Mouse (Mus musculus): Measurements from ENCODE around the gene Ccdc181. TPM values are rescaled to one million over a fixed set of nuclear protein-coding genes. Genes with fewer than 3 reads are reported as not detected.

Ccdc181 gene
- polyA plus RNA-seq, 1 experiment from 2014 or later, result 18.1 TPM

GRCm38 (mm10) chr1:164270941-164271340, 4.4 kb upstream of the Ccdc181 start:
- no peak overlapping the region for H3K4me2 ChIP-seq (replicated peaks; ENCODE audit: low read depth, low read length)
- no peaks in the 10 kb centered on the region for H3K36me3 ChIP-seq (ENCODE audit: control insufficient read depth, insufficient read depth, low read length)
- DNase-seq (ENCODE audit: low spot score) (no peak), ATAC-seq (ENCODE audit: low FRiP score) (no peak)
- H3K9me3 ChIP-seq (ENCODE audit: control insufficient read depth, low read length), result no peaks in the 10 kb centered on the region
- H3K9ac ChIP-seq (ENCODE audit: low read depth, low read length), result no peak overlapping the region
- WGBS, result 86% methylated on average over 7 of the region's 7 CpGs
- H3K27ac ChIP-seq (ENCODE audit: low read depth, low read length), result no peak overlapping the region
- no peak overlapping the region for H3K4me3 ChIP-seq (ENCODE audit: low read depth, low read length)
- no peaks in the 10 kb centered on the region for H3K4me1 ChIP-seq (replicated peaks; ENCODE audit: control insufficient read depth, insufficient read depth, low read length)
- H3K27me3 ChIP-seq (ENCODE audit: control insufficient read depth, insufficient read depth, low read length), result no peaks in the 10 kb centered on the region

GRCm38 (mm10) chr1:164273659-164274058, 1.7 kb upstream of the Ccdc181 start:
- Histone ChIP-seq H3K4me1 (replicated peaks; ENCODE audit: control insufficient read depth, insufficient read depth, low read length) (no peaks in the 10 kb centered on the region), H3K4me2 (replicated peaks; ENCODE audit: low read depth, low read length) (no peak overlapping the region), H3K9ac (ENCODE audit: low read depth, low read length) (no peak overlapping the region), H3K9me3 (ENCODE audit: control insufficient read depth, low read length) (no peaks in the 10 kb centered on the region), H3K4me3 (ENCODE audit: low read depth, low read length) (no peak overlapping the region), H3K27ac (ENCODE audit: low read depth, low read length) (no peak overlapping the region), H3K27me3 (ENCODE audit: control insufficient read depth, insufficient read depth, low read length) (no peaks in the 10 kb centered on the region), H3K36me3 (ENCODE audit: control insufficient read depth, insufficient read depth, low read length) (no peaks in the 10 kb centered on the region)
- ATAC-seq (ENCODE audit: low FRiP score) (no peak), DNase-seq (ENCODE audit: low spot score) (peak; percentile 9)
- WGBS, result 67% methylated on average over 6 of the region's 6 CpGs

GRCm38 (mm10) chr1:164276552-164276951, 1.2 kb downstream of the Ccdc181 start:
- no peak for ATAC-seq (ENCODE audit: low FRiP score)
- Histone ChIP-seq H3K27me3 (ENCODE audit: control insufficient read depth, insufficient read depth, low read length) (no peaks in the 10 kb centered on the region), H3K9ac (ENCODE audit: low read depth, low read length) (no peak overlapping the region), H3K4me1 (replicated peaks; ENCODE audit: control insufficient read depth, insufficient read depth, low read length) (no peaks in the 10 kb centered on the region), H3K9me3 (ENCODE audit: control insufficient read depth, low read length) (no peaks in the 10 kb centered on the region), H3K4me2 (replicated peaks; ENCODE audit: low read depth, low read length) (no peak overlapping the region), H3K27ac (ENCODE audit: low read depth, low read length) (no peak overlapping the region), H3K36me3 (ENCODE audit: control insufficient read depth, insufficient read depth, low read length) (no peaks in the 10 kb centered on the region), H3K4me3 (ENCODE audit: low read depth, low read length) (no peak overlapping the region)
- no peak for DNase-seq (ENCODE audit: low spot score)
- 93% methylated on average over 3 of the region's 3 CpGs for WGBS

GRCm38 (mm10) chr1:164279332-164279731, 3.9 kb downstream of the Ccdc181 start:
- H3K27me3 ChIP-seq (ENCODE audit: control insufficient read depth, insufficient read depth, low read length), result no peaks in the 10 kb centered on the region
- no peak overlapping the region for H3K9ac ChIP-seq (ENCODE audit: low read depth, low read length)
- H3K4me2 ChIP-seq (replicated peaks; ENCODE audit: low read depth, low read length), result no peak overlapping the region
- no peak overlapping the region for H3K4me3 ChIP-seq (ENCODE audit: low read depth, low read length)
- 69% methylated on average over 4 of the region's 4 CpGs for WGBS
- no peak for ATAC-seq (ENCODE audit: low FRiP score)
- no peak overlapping the region for H3K27ac ChIP-seq (ENCODE audit: low read depth, low read length)
- no peaks in the 10 kb centered on the region for H3K36me3 ChIP-seq (ENCODE audit: control insufficient read depth, insufficient read depth, low read length)
- no peaks in the 10 kb centered on the region for H3K4me1 ChIP-seq (replicated peaks; ENCODE audit: control insufficient read depth, insufficient read depth, low read length)
- no peak for DNase-seq (ENCODE audit: low spot score)
- H3K9me3 ChIP-seq (ENCODE audit: control insufficient read depth, low read length), result no peaks in the 10 kb centered on the region

DNA sequence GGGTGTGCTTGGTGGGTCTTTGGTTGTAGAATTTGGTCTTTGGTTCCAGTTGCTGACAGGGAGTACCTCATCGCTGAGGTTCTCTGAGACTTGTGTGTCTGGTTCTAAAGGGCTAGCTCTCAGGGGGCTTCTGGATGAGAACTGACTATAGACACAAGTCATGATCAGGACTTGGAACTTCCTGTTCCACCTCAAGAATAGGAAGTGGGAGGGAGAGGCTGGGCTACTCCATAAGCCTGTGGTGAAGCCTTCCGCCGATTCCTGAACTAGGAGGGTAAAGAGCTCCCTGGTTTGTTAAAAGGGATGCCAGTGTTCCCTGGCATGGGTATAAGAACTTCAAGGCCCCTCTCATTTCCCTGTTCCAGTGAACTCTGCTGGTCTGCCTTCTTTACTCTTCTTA, 8.6 kb downstream of the Ccdc181 start:
- H3K4me3 ChIP-seq (ENCODE audit: low read depth, low read length), result no peak overlapping the region
- no peaks in the 10 kb centered on the region for H3K9me3 ChIP-seq (ENCODE audit: control insufficient read depth, low read length)
- 97% methylated on average over 3 of the region's 3 CpGs for WGBS
- DNase-seq (ENCODE audit: low spot score) (no peak), ATAC-seq (ENCODE audit: low FRiP score) (no peak)
- no peak overlapping the region for H3K4me2 ChIP-seq (replicated peaks; ENCODE audit: low read depth, low read length)
- no peaks in the 10 kb centered on the region for H3K4me1 ChIP-seq (replicated peaks; ENCODE audit: control insufficient read depth, insufficient read depth, low read length)
- H3K27me3 ChIP-seq (ENCODE audit: control insufficient read depth, insufficient read depth, low read length), result no peaks in the 10 kb centered on the region
- no peaks in the 10 kb centered on the region for H3K36me3 ChIP-seq (ENCODE audit: control insufficient read depth, insufficient read depth, low read length)
- H3K27ac ChIP-seq (ENCODE audit: low read depth, low read length), result no peak overlapping the region
- H3K9ac ChIP-seq (ENCODE audit: low read depth, low read length), result no peak overlapping the region

GRCm38 (mm10) chr1:164287406-164287805, 12.0 kb downstream of the Ccdc181 start:
- 67% methylated on average over 15 of the region's 15 CpGs for WGBS
- no peaks in the 10 kb centered on the region for H3K36me3 ChIP-seq (ENCODE audit: control insufficient read depth, insufficient read depth, low read length)
- no peak overlapping the region for H3K9ac ChIP-seq (ENCODE audit: low read depth, low read length)
- no peaks in the 10 kb centered on the region for H3K4me1 ChIP-seq (replicated peaks; ENCODE audit: control insufficient read depth, insufficient read depth, low read length)
- no peak for ATAC-seq (ENCODE audit: low FRiP score)
- H3K27ac ChIP-seq (ENCODE audit: low read depth, low read length), result no peak overlapping the region
- H3K4me3 ChIP-seq (ENCODE audit: low read depth, low read length), result no peak overlapping the region
- no peak for DNase-seq (ENCODE audit: low spot score)
- no peak overlapping the region for H3K4me2 ChIP-seq (replicated peaks; ENCODE audit: low read depth, low read length)
- H3K27me3 ChIP-seq (ENCODE audit: control insufficient read depth, insufficient read depth, low read length), result no peaks in the 10 kb centered on the region
- H3K9me3 ChIP-seq (ENCODE audit: control insufficient read depth, low read length), result no peaks in the 10 kb centered on the region

GRCm38 (mm10) chr1:164292040-164292439, 16.7 kb downstream of the Ccdc181 start:
- H3K4me3 ChIP-seq (ENCODE audit: low read depth, low read length), result no peak overlapping the region
- no peaks in the 10 kb centered on the region for H3K27me3 ChIP-seq (ENCODE audit: control insufficient read depth, insufficient read depth, low read length)
- H3K36me3 ChIP-seq (ENCODE audit: control insufficient read depth, insufficient read depth, low read length), result peaks cover 3% of the 10 kb centered on the region; the same call in 1 of the 2 replicates
- H3K27ac ChIP-seq (ENCODE audit: low read depth, low read length), result no peak overlapping the region
- 94% methylated on average over 5 of the region's 5 CpGs for WGBS
- DNase-seq (ENCODE audit: low spot score) (no peak), ATAC-seq (ENCODE audit: low FRiP score) (no peak)
- no peak overlapping the region for H3K9ac ChIP-seq (ENCODE audit: low read depth, low read length)
- H3K9me3 ChIP-seq (ENCODE audit: control insufficient read depth, low read length), result no peaks in the 10 kb centered on the region
- H3K4me1 ChIP-seq (replicated peaks; ENCODE audit: control insufficient read depth, insufficient read depth, low read length), result no peaks in the 10 kb centered on the region
- no peak overlapping the region for H3K4me2 ChIP-seq (replicated peaks; ENCODE audit: low read depth, low read length)

DNA sequence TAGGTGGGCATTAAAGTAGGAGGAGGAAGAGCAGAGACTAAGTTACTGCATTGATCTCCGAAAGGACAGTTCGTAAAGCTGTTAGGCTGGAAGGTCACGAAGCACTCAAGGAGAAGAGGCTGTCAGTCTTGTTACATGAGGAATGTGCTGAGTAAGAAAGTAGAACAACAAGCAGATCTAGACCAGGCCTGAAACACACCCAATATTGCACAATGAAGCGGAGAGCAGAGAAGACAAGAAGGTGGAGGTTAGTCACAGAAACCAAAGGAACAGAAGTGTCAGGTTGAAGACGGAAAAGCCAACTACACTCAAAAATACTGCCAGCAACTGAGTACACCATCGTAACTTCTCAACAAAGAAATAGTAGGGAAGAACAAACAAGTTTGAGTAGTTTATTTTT, 18.7 kb downstream of the Ccdc181 start:
- no peak overlapping the region for H3K4me2 ChIP-seq (replicated peaks; ENCODE audit: low read depth, low read length)
- no peaks in the 10 kb centered on the region for H3K9me3 ChIP-seq (ENCODE audit: control insufficient read depth, low read length)
- 92% methylated on average over 6 of the region's 6 CpGs for WGBS
- H3K9ac ChIP-seq (ENCODE audit: low read depth, low read length), result no peak overlapping the region
- no peak for DNase-seq (ENCODE audit: low spot score)
- peaks cover 3% of the 10 kb centered on the region; the same call in 1 of the 2 replicates for H3K36me3 ChIP-seq (ENCODE audit: control insufficient read depth, insufficient read depth, low read length)
- no peaks in the 10 kb centered on the region for H3K27me3 ChIP-seq (ENCODE audit: control insufficient read depth, insufficient read depth, low read length)
- no peak overlapping the region for H3K27ac ChIP-seq (ENCODE audit: low read depth, low read length)
- ATAC-seq (ENCODE audit: low FRiP score), result no peak
- no peak overlapping the region for H3K4me3 ChIP-seq (ENCODE audit: low read depth, low read length)
- no peaks in the 10 kb centered on the region for H3K4me1 ChIP-seq (replicated peaks; ENCODE audit: control insufficient read depth, insufficient read depth, low read length)

- Histone ChIP-seq H3K4me2 (replicated peaks; ENCODE audit: low read depth, low read length) (no peak overlapping the region), H3K9ac (ENCODE audit: low read depth, low read length) (no peak overlapping the region), H3K36me3 (ENCODE audit: control insufficient read depth, insufficient read depth, low read length) (peaks cover 3% of the 10 kb centered on the region; the same call in 1 of the 2 replicates), H3K9me3 (ENCODE audit: control insufficient read depth, low read length) (no peaks in the 10 kb centered on the region), H3K4me1 (replicated peaks; ENCODE audit: control insufficient read depth, insufficient read depth, low read length) (no peaks in the 10 kb centered on the region), H3K27ac (ENCODE audit: low read depth, low read length) (no peak overlapping the region), H3K4me3 (ENCODE audit: low read depth, low read length) (no peak overlapping the region), H3K27me3 (ENCODE audit: control insufficient read depth, insufficient read depth, low read length) (no peaks in the 10 kb centered on the region)
- DNase-seq (ENCODE audit: low spot score), result no peak
- WGBS, result 89% methylated on average over 4 of the region's 5 CpGs
- no peak for ATAC-seq (ENCODE audit: low FRiP score)
These were observed 21.1 kb downstream of the Ccdc181 start for GRCm38 (mm10) chr1:164296473-164296872.
